In genomic region chr5:24843103-24843475, GRCm38 (mm10) we compare ENCODE assay signal across 8 mouse cellular contexts. TPM values are rescaled to one million over a fixed set of nuclear protein-coding genes. Genes with fewer than 3 reads are reported as not detected.
A peak's percentile ranks its signal among the peaks of the same experiment; 100 is the strongest.
DNase-seq lines count a peak whose midpoint lies in the region; ATAC-seq and TF ChIP-seq lines count a peak whose summit lies in the region.

No protein-coding gene starts in this region.

- no peak for TF ChIP-seq CTCF in intestine, postnatal 0 days (IDR thresholded peaks at IDR 0.05; ENCODE audit: low read depth)

- peak overlapping the region; percentile 97 for H3K4me3 ChIP-seq in heart, embryonic 12.5 days
- H3K4me3 ChIP-seq in embryonic facial prominence, embryonic 15.5 days (replicated peaks) = peak overlapping the region; percentile 84
- peak overlapping the region; percentile 87 for H3K4me3 ChIP-seq in intestine, postnatal 0 days (ENCODE audit: low read depth, low read length)

- intact Hi-C loops in heart, postnatal 25 days (cut with DNase I) = loop anchor here (5.0 to 10.0 kb wide), 2 partner anchors 156 to 652 kb away; partner anchors contain the start of genes Kmt2c and Nub1

- peak; percentile 13 for ATAC-seq in heart, embryonic 12.5 days (ENCODE audit: insufficient number of reproducible peaks, low FRiP score)
- peak; percentile 6; the same call in 1 of the 2 replicates for ATAC-seq in embryonic facial prominence, embryonic 15.5 days (ENCODE audit: insufficient number of reproducible peaks, low FRiP score, low TSS enrichment, low read depth)
- ATAC-seq in intestine, postnatal 0 days = peak; percentile 2
- ATAC-seq in monocyte, adult 5-6 weeks (replicated peaks; ENCODE audit: insufficient number of reproducible peaks, low FRiP score, low TSS enrichment, poor library complexity, severe bottlenecking) = peak; percentile 1; the same call in 1 of the 2 replicates

- peak overlapping the region; percentile 57 for H3K9ac ChIP-seq in heart, embryonic 12.5 days
- H3K9ac ChIP-seq in embryonic facial prominence, embryonic 15.5 days = peak overlapping the region; percentile 59
- H3K9ac ChIP-seq in intestine, postnatal 0 days (ENCODE audit: low read depth, low read length) = no peak overlapping the region

- DNase-seq in heart, postnatal 25 days (ENCODE audit: low spot score) = no peak
- peak; percentile 68 for DNase-seq in CD4-positive, CD25-positive, alpha-beta regulatory T cell, adult 2 months (ENCODE audit: low read depth, low spot score)
- no peak for DNase-seq in adipocyte (ENCODE audit: low spot score)
- no peak for DNase-seq in cerebellum, postnatal 10 days

- H3K27me3 ChIP-seq in heart, embryonic 12.5 days (replicated peaks) = no peaks in the 10 kb centered on the region
- no peaks in the 10 kb centered on the region for H3K27me3 ChIP-seq in embryonic facial prominence, embryonic 15.5 days
- no peaks in the 10 kb centered on the region for H3K27me3 ChIP-seq in intestine, postnatal 0 days (replicated peaks; ENCODE audit: control insufficient read depth, insufficient read depth, low read length)

- H3K36me3 ChIP-seq in heart, embryonic 12.5 days = no peaks in the 10 kb centered on the region
- H3K36me3 ChIP-seq in embryonic facial prominence, embryonic 15.5 days = no peaks in the 10 kb centered on the region
- H3K36me3 ChIP-seq in intestine, postnatal 0 days (ENCODE audit: control insufficient read depth, insufficient read depth) = no peaks in the 10 kb centered on the region

- H3K4me1 ChIP-seq in heart, embryonic 12.5 days (replicated peaks) = peaks cover 36% of the 10 kb centered on the region
- H3K4me1 ChIP-seq in embryonic facial prominence, embryonic 15.5 days = peaks cover 21% of the 10 kb centered on the region
- H3K4me1 ChIP-seq in intestine, postnatal 0 days (replicated peaks; ENCODE audit: control insufficient read depth, insufficient read depth, low read length) = 0 out of 2 replicates have a peak, but pooled peaks cover 7% of the 10 kb centered on the region

- peak overlapping the region; percentile 92 for H3K27ac ChIP-seq in heart, embryonic 12.5 days (ENCODE audit: poor library complexity, severe bottlenecking)
- H3K27ac ChIP-seq in embryonic facial prominence, embryonic 15.5 days (replicated peaks) = peak overlapping the region; percentile 99
- peak overlapping the region; percentile 99 for H3K27ac ChIP-seq in intestine, postnatal 0 days (ENCODE audit: low read depth, low read length)

- H3K4me2 ChIP-seq in heart, embryonic 12.5 days = peak overlapping the region; percentile 77
- H3K4me2 ChIP-seq in embryonic facial prominence, embryonic 15.5 days (replicated peaks) = peak overlapping the region; percentile 86
- peak overlapping the region; percentile 74 for H3K4me2 ChIP-seq in intestine, postnatal 0 days (replicated peaks; ENCODE audit: low read depth)

- WGBS in heart, embryonic 12.5 days = 3% methylated on average over 21 of the region's 21 CpGs
- WGBS in embryonic facial prominence, embryonic 15.5 days = under 1% methylated on average over 21 of the region's 21 CpGs
- 1% methylated on average over 21 of the region's 21 CpGs for WGBS in intestine, postnatal 0 days

- no peaks in the 10 kb centered on the region for H3K9me3 ChIP-seq in heart, embryonic 12.5 days (replicated peaks)
- H3K9me3 ChIP-seq in embryonic facial prominence, embryonic 15.5 days (replicated peaks) = no peaks in the 10 kb centered on the region
- H3K9me3 ChIP-seq in intestine, postnatal 0 days (ENCODE audit: control insufficient read depth) = no peaks in the 10 kb centered on the region

RNA-seq across cellular contexts. Expression of gene Rheb, which starts 0.7 kb away (rescaled TPM):
- 260 and 270 TPM in 2 replicates for polyA plus RNA-seq in heart, embryonic 12.5 days (2016; fragmentation: Nextera tagmentation; extraction: Ambion mirVana)
- 10 to 100 TPM; 75.5 to 82.9 TPM for total RNA-seq in heart, postnatal 25 days (2021)
- 200 and 202 TPM in 2 replicates for polyA plus RNA-seq in embryonic facial prominence, embryonic 15.5 days (2015; fragmentation: Nextera tagmentation; extraction: Ambion mirVana)
- polyA plus RNA-seq in intestine, postnatal 0 days (2015; fragmentation: Nextera tagmentation; extraction: Ambion mirVana) = 147 and 151 TPM in 2 replicates
- 87.8 to 119 TPM (median 116 TPM) in 3 replicates for total RNA-seq in monocyte, adult 5-6 weeks (2017)
